In genomic region chr11:75486601-75487285, GRCm38 (mm10) we compare ENCODE assay signal across 8 mouse cellular contexts. TPM values are rescaled to one million over a fixed set of nuclear protein-coding genes. Genes with fewer than 3 reads are reported as not detected.
DNase-seq lines count a peak whose midpoint lies in the region; ATAC-seq lines count a peak whose summit lies in the region.

Gene Prpf8 (plus strand): TSS chr11:75486816.

- H3K4me2 ChIP-seq in hindbrain, embryonic 13.5 days: peak within 1 kb of the TSS; percentile 98

- DNase-seq in NIH3T3 (ENCODE audit: low read depth): peak; percentile 98
- peak; percentile 97 to 98 for DNase-seq in cerebellum, postnatal 10 days
- DNase-seq in frontal cortex, postnatal 14 days (ENCODE audit: low spot score in 2 of 2): peak; percentile 96 to 98
- peak; percentile 94 to 95 for DNase-seq in layer of hippocampus, postnatal 25 days (ENCODE audit: extremely low spot score in 1 of 2, low spot score in 1 of 2)
- DNase-seq in lung, postnatal 25 days (ENCODE audit: low spot score): peak; percentile 98
- DNase-seq in retina, embryonic 14.5 days (ENCODE audit: low spot score): peak; percentile 99
- DNase-seq in thymus, postnatal 4 days: peak; percentile 94

- peaks cover 25% of the 10 kb centered on the region for H3K36me3 ChIP-seq in hindbrain, embryonic 13.5 days

- peak within 1 kb of the TSS; percentile 99 for H3K4me3 ChIP-seq in hindbrain, embryonic 13.5 days

- H3K9ac ChIP-seq in hindbrain, embryonic 13.5 days: peak within 1 kb of the TSS; percentile 97

- ATAC-seq in hindbrain, embryonic 13.5 days (ENCODE audit: low FRiP score): peak; percentile 100

- peaks cover 17% of the 10 kb centered on the region for H3K4me1 ChIP-seq in hindbrain, embryonic 13.5 days (replicated peaks)

- H3K27ac ChIP-seq in hindbrain, embryonic 13.5 days: peak within 1 kb of the TSS; percentile 87

- WGBS in hindbrain, embryonic 13.5 days: under 1% methylated on average over 52 of the region's 52 CpGs

- H3K27me3 ChIP-seq in hindbrain, embryonic 13.5 days: 0 out of 2 replicates have a peak, but pooled peaks cover 12% of the 10 kb centered on the region

- no peaks in the 10 kb centered on the region for H3K9me3 ChIP-seq in hindbrain, embryonic 13.5 days

RNA-seq across cellular contexts. Expression of gene Prpf8, which starts in this region (rescaled TPM):
- polyA plus RNA-seq in hindbrain, embryonic 13.5 days (2015; fragmentation: Nextera tagmentation; extraction: Ambion mirVana): 49.2 and 51.8 TPM in 2 replicates
- total RNA-seq in layer of hippocampus, postnatal 25 days (2021): 100 to 1,000 TPM; 125 to 129 TPM

Comparison
In these comparisons a context has a peak if more than half of its experiments do, and no peak if none do; other contexts are left out.
1. Peak in every context shown above with its lines: DNase-seq, ATAC-seq, H3K4me3 ChIP-seq and H3K27ac ChIP-seq.